ENCODE assay signal across 24 mouse cellular contexts in genomic region chr4:154627419-154628142, GRCm38 (mm10). TPM values are rescaled to one million over a fixed set of nuclear protein-coding genes. Genes with fewer than 3 reads are reported as not detected.
DNase-seq lines count a peak whose midpoint lies in the region; ATAC-seq lines count a peak whose summit lies in the region.
"Had no signal": no experiment of that assay in that cellular context is flagged by ENCODE, and none has a peak within 500 bp of the region (broad histone marks: within the 10 kb centered on the region; RNA-seq: fewer than 3 reads in every experiment).

No protein-coding gene starts in this region.

- peak; percentile 26; the same call in 1 of the 2 replicates for ATAC-seq in embryonic facial prominence, embryonic 14.5 days (ENCODE audit: low read depth)
- ATAC-seq in hindbrain, embryonic 14.5 days (ENCODE audit: low FRiP score), result no peak
- ATAC-seq in hindbrain, embryonic 13.5 days (ENCODE audit: low FRiP score), result no peak
- peak; percentile 53; the same call in 1 of the 2 replicates for ATAC-seq in liver, embryonic 16.5 days (ENCODE audit: low read depth)
- ATAC-seq in liver, embryonic 11.5 days (replicated peaks; ENCODE audit: low FRiP score), result no peak
- ATAC-seq in megakaryocyte-erythroid progenitor cell, adult 5-6 weeks (replicated peaks; ENCODE audit: low FRiP score, low TSS enrichment, poor library complexity, severe bottlenecking), result peak; percentile 85
- ATAC-seq: CD4-positive, CD25-positive, alpha-beta regulatory T cell, adult 4 months; midbrain, embryonic 16.5 days had no signal

- H3K36me3 ChIP-seq in embryonic facial prominence, embryonic 14.5 days (ENCODE audit: control insufficient read depth, insufficient read depth, low read length), result no peaks in the 10 kb centered on the region
- H3K36me3 ChIP-seq in embryonic facial prominence, embryonic 10.5 days (replicated peaks), result 0 out of 2 replicates have a peak, but pooled peaks cover under 1% of the 10 kb centered on the region
- H3K36me3 ChIP-seq in hindbrain, embryonic 14.5 days (replicated peaks; ENCODE audit: control insufficient read depth, insufficient read depth), result no peaks in the 10 kb centered on the region
- no peaks in the 10 kb centered on the region for H3K36me3 ChIP-seq in hindbrain, embryonic 13.5 days
- H3K36me3 ChIP-seq in liver, embryonic 16.5 days (ENCODE audit: control insufficient read depth, insufficient read depth), result no peaks in the 10 kb centered on the region
- H3K36me3 ChIP-seq in liver, embryonic 11.5 days (ENCODE audit: control insufficient read depth, insufficient read depth, low read length), result no peaks in the 10 kb centered on the region
- H3K36me3 ChIP-seq: G1E; hindbrain, embryonic 10.5 days; lung, embryonic 15.5 days; stomach, embryonic 15.5 days had no signal

- H3K4me1 ChIP-seq in embryonic facial prominence, embryonic 14.5 days (ENCODE audit: control insufficient read depth, insufficient read depth, low read length), result peaks cover 9% of the 10 kb centered on the region; the same call in 1 of the 2 replicates
- peaks cover 92% of the 10 kb centered on the region for H3K4me1 ChIP-seq in embryonic facial prominence, embryonic 10.5 days
- peaks cover 14% of the 10 kb centered on the region; the same call in 1 of the 2 replicates for H3K4me1 ChIP-seq in hindbrain, embryonic 14.5 days (replicated peaks; ENCODE audit: control insufficient read depth, insufficient read depth, low read length)
- H3K4me1 ChIP-seq in hindbrain, embryonic 13.5 days (replicated peaks), result peaks cover 42% of the 10 kb centered on the region
- peaks cover 8% of the 10 kb centered on the region; the same call in 1 of the 2 replicates for H3K4me1 ChIP-seq in liver, embryonic 16.5 days (ENCODE audit: control insufficient read depth, low read depth, low read length)
- H3K4me1 ChIP-seq in liver, embryonic 11.5 days (replicated peaks; ENCODE audit: control insufficient read depth, insufficient read depth, low read length), result 0 out of 2 replicates have a peak, but pooled peaks cover 5% of the 10 kb centered on the region

- no peak overlapping the region for H3K4me2 ChIP-seq in embryonic facial prominence, embryonic 14.5 days (ENCODE audit: low read depth, low read length)
- H3K4me2 ChIP-seq in hindbrain, embryonic 14.5 days (replicated peaks), result no peak overlapping the region
- H3K4me2 ChIP-seq in hindbrain, embryonic 13.5 days, result no peak overlapping the region
- no peak overlapping the region for H3K4me2 ChIP-seq in liver, embryonic 16.5 days (ENCODE audit: low read depth, low read length)
- H3K4me2 ChIP-seq in liver, embryonic 11.5 days, result no peak overlapping the region
- H3K4me2 ChIP-seq: lung, embryonic 15.5 days; stomach, embryonic 15.5 days had no signal

- H3K4me3 ChIP-seq in embryonic facial prominence, embryonic 14.5 days (ENCODE audit: low read depth, low read length), result no peak overlapping the region
- H3K4me3 ChIP-seq in embryonic facial prominence, embryonic 10.5 days, result no peak overlapping the region
- H3K4me3 ChIP-seq in hindbrain, embryonic 14.5 days (replicated peaks; ENCODE audit: low read length), result no peak overlapping the region
- no peak overlapping the region for H3K4me3 ChIP-seq in hindbrain, embryonic 13.5 days
- H3K4me3 ChIP-seq in liver, embryonic 16.5 days (ENCODE audit: low read depth, low read length), result no peak overlapping the region
- H3K4me3 ChIP-seq in liver, embryonic 11.5 days (ENCODE audit: low read depth, low read length), result no peak overlapping the region
- H3K4me3 ChIP-seq: erythroblast, embryonic 14.5 days; hindbrain, embryonic 10.5 days; lung, embryonic 15.5 days; stomach, embryonic 15.5 days had no signal

- no peak overlapping the region for H3K27ac ChIP-seq in embryonic facial prominence, embryonic 14.5 days (replicated peaks; ENCODE audit: low read depth, low read length)
- H3K27ac ChIP-seq in embryonic facial prominence, embryonic 10.5 days (replicated peaks), result no peak overlapping the region
- 0 out of 2 replicates have a peak overlapping the region, but pooled peaks have one; percentile 2 for H3K27ac ChIP-seq in hindbrain, embryonic 14.5 days
- no peak overlapping the region for H3K27ac ChIP-seq in hindbrain, embryonic 13.5 days
- H3K27ac ChIP-seq in liver, embryonic 16.5 days (ENCODE audit: low read length), result no peak overlapping the region
- no peak overlapping the region for H3K27ac ChIP-seq in liver, embryonic 11.5 days (ENCODE audit: low read depth, low read length)
- H3K27ac ChIP-seq: hindbrain, embryonic 10.5 days; macrophage; stomach, embryonic 15.5 days had no signal

- no peak overlapping the region for H3K9ac ChIP-seq in embryonic facial prominence, embryonic 14.5 days (ENCODE audit: low read depth, low read length)
- H3K9ac ChIP-seq in hindbrain, embryonic 14.5 days, result peak overlapping the region; percentile 10; the same call in 1 of the 2 replicates
- no peak overlapping the region for H3K9ac ChIP-seq in hindbrain, embryonic 13.5 days
- no peak overlapping the region for H3K9ac ChIP-seq in liver, embryonic 16.5 days (ENCODE audit: low read depth, low read length)
- no peak overlapping the region for H3K9ac ChIP-seq in liver, embryonic 11.5 days (ENCODE audit: low read depth, low read length)
- H3K9ac ChIP-seq: lung, embryonic 15.5 days; stomach, embryonic 15.5 days had no signal

- no peak for DNase-seq in embryonic facial prominence, embryonic 14.5 days (ENCODE audit: low spot score)
- DNase-seq in embryonic facial prominence, embryonic 10.5 days (ENCODE audit: low spot score), result no peak
- DNase-seq in hindbrain, embryonic 14.5 days (ENCODE audit: low spot score), result no peak
- DNase-seq in liver, embryonic 11.5 days (ENCODE audit: low spot score), result no peak
- DNase-seq in adrenal gland, postnatal 14 days, result no peak
- DNase-seq: cerebellum, adult 9-11 months; gastrocnemius, postnatal 25 days; kidney, adult 11 months; left cerebral cortex, postnatal 4 days; spleen, adult 18-20 months had no signal

- peaks cover 20% of the 10 kb centered on the region; the same call in 1 of the 2 replicates for H3K27me3 ChIP-seq in embryonic facial prominence, embryonic 14.5 days (replicated peaks; ENCODE audit: control insufficient read depth, insufficient read depth, low read length)
- peaks cover 89% of the 10 kb centered on the region for H3K27me3 ChIP-seq in embryonic facial prominence, embryonic 10.5 days (replicated peaks; ENCODE audit: low read depth, poor library complexity, severe bottlenecking)
- H3K27me3 ChIP-seq in hindbrain, embryonic 14.5 days (ENCODE audit: control insufficient read depth, insufficient read depth, low read length), result peaks cover 49% of the 10 kb centered on the region
- H3K27me3 ChIP-seq in hindbrain, embryonic 13.5 days, result peaks cover 88% of the 10 kb centered on the region
- H3K27me3 ChIP-seq in liver, embryonic 16.5 days (ENCODE audit: control insufficient read depth, insufficient read depth, low read depth, low read length), result peaks cover 5% of the 10 kb centered on the region
- H3K27me3 ChIP-seq in liver, embryonic 11.5 days (replicated peaks; ENCODE audit: control insufficient read depth, insufficient read depth, low read length), result peaks cover 36% of the 10 kb centered on the region

- H3K9me3 ChIP-seq in embryonic facial prominence, embryonic 14.5 days (ENCODE audit: control insufficient read depth, low read length), result no peaks in the 10 kb centered on the region
- no peaks in the 10 kb centered on the region for H3K9me3 ChIP-seq in embryonic facial prominence, embryonic 10.5 days
- H3K9me3 ChIP-seq in hindbrain, embryonic 14.5 days (ENCODE audit: control insufficient read depth, low read length), result no peaks in the 10 kb centered on the region
- no peaks in the 10 kb centered on the region for H3K9me3 ChIP-seq in hindbrain, embryonic 13.5 days
- no peaks in the 10 kb centered on the region for H3K9me3 ChIP-seq in liver, embryonic 16.5 days (replicated peaks; ENCODE audit: control insufficient read depth, low read length)
- no peaks in the 10 kb centered on the region for H3K9me3 ChIP-seq in liver, embryonic 11.5 days (ENCODE audit: control insufficient read depth, low read length)
- H3K9me3 ChIP-seq: hindbrain, embryonic 10.5 days; lung, embryonic 15.5 days; stomach, embryonic 15.5 days had no signal

- WGBS in embryonic facial prominence, embryonic 14.5 days, result 81% methylated on average over 5 of the region's 5 CpGs
- 81% methylated on average over 5 of the region's 5 CpGs for WGBS in embryonic facial prominence, embryonic 10.5 days
- WGBS in hindbrain, embryonic 14.5 days, result 76% methylated on average over 5 of the region's 5 CpGs
- 78% methylated on average over 5 of the region's 5 CpGs for WGBS in hindbrain, embryonic 13.5 days
- WGBS in liver, embryonic 16.5 days (ENCODE audit: insufficient replicate concordance), result 60% methylated on average over 5 of the region's 5 CpGs
- 70% methylated on average over 5 of the region's 5 CpGs for WGBS in liver, embryonic 11.5 days

RNA-seq across cellular contexts. Expression of gene Prdm16, which starts 9.1 kb away (rescaled TPM):
- polyA plus RNA-seq in embryonic facial prominence, embryonic 14.5 days (2014; fragmentation: Nextera tagmentation; extraction: Ambion mirVana), result 12.7 and 17.2 TPM in 2 replicates
- polyA plus RNA-seq in embryonic facial prominence, embryonic 10.5 days (2016; fragmentation: Nextera tagmentation; extraction: Ambion mirVana), result 33.9 and 44.5 TPM in 2 replicates
- polyA plus RNA-seq in hindbrain, embryonic 14.5 days (2014; fragmentation: Nextera tagmentation; extraction: Ambion mirVana), result 13.2 and 15.6 TPM in 2 replicates
- 16.1 and 17.2 TPM in 2 replicates for polyA plus RNA-seq in hindbrain, embryonic 13.5 days (2015; fragmentation: Nextera tagmentation; extraction: Ambion mirVana)
- polyA plus RNA-seq in liver, embryonic 16.5 days (2015; fragmentation: Nextera tagmentation; extraction: Ambion mirVana), result 2.1 TPM in 2 replicates
- 7.0 and 7.2 TPM in 2 replicates for polyA plus RNA-seq in liver, embryonic 11.5 days (2014; fragmentation: Nextera tagmentation; extraction: Ambion mirVana)
- 4.2 and 7.7 TPM in 2 replicates for total RNA-seq in megakaryocyte-erythroid progenitor cell, adult 5-6 weeks (2014; fragmentation: Nextera tagmentation)
- total RNA-seq in megakaryocyte-erythroid progenitor cell, adult 5-6 weeks (2017), result 0.85 and 2.2 TPM in 2 replicates
- total RNA-seq in adrenal gland, postnatal 14 days (2021), result 10.2 and 12.7 TPM in 2 replicates
- polyA plus RNA-seq: G1E had no signal

RNA-seq across cellular contexts. Expression of gene Actrt2, which starts 40.1 kb away (rescaled TPM):
- not detected in 2 replicates for polyA plus RNA-seq in embryonic facial prominence, embryonic 14.5 days (2014; fragmentation: Nextera tagmentation; extraction: Ambion mirVana)
- not detected in 2 replicates for polyA plus RNA-seq in embryonic facial prominence, embryonic 10.5 days (2016; fragmentation: Nextera tagmentation; extraction: Ambion mirVana)
- not detected in 2 replicates for polyA plus RNA-seq in hindbrain, embryonic 14.5 days (2014; fragmentation: Nextera tagmentation; extraction: Ambion mirVana)
- polyA plus RNA-seq in hindbrain, embryonic 13.5 days (2015; fragmentation: Nextera tagmentation; extraction: Ambion mirVana), result not detected in 2 replicates
- not detected in 2 replicates for polyA plus RNA-seq in liver, embryonic 16.5 days (2015; fragmentation: Nextera tagmentation; extraction: Ambion mirVana)
- not detected in 2 replicates for polyA plus RNA-seq in liver, embryonic 11.5 days (2014; fragmentation: Nextera tagmentation; extraction: Ambion mirVana)
- total RNA-seq in megakaryocyte-erythroid progenitor cell, adult 5-6 weeks (2014; fragmentation: Nextera tagmentation), result not detected in 2 replicates
- not detected in 2 replicates for total RNA-seq in megakaryocyte-erythroid progenitor cell, adult 5-6 weeks (2017)
- not detected in 2 replicates for total RNA-seq in adrenal gland, postnatal 14 days (2021)
- total RNA-seq: G1E; gastrocnemius, postnatal 25 days; heart, adult 8-10 months; layer of hippocampus, postnatal 25 days; left cerebral cortex, postnatal 4 days had no signal
- polyA plus RNA-seq: CD4-positive, CD25-positive, alpha-beta regulatory T cell, adult 4 months; erythroblast, embryonic 14.5 days; G1E; hindbrain, embryonic 10.5 days; lung, embryonic 15.5 days; macrophage; midbrain, embryonic 16.5 days; stomach, embryonic 15.5 days; thymus, postnatal 0 days had no signal

Comparison
In these comparisons a context has a peak if more than half of its experiments do, and no peak if none do; other contexts are left out.
1. ATAC-seq: peak in embryonic facial prominence, embryonic 14.5 days (single experiment), liver, embryonic 16.5 days (single experiment) and megakaryocyte-erythroid progenitor cell, adult 5-6 weeks (single experiment); none in hindbrain, embryonic 14.5 days (single experiment), hindbrain, embryonic 13.5 days (single experiment) and liver, embryonic 11.5 days (single experiment).